Comparison of ENCODE assay signal across 11 mouse cellular contexts in genomic region chr6:87706246-87706645, GRCm38 (mm10). TPM values are rescaled to one million over a fixed set of nuclear protein-coding genes. Genes with fewer than 3 reads are reported as not detected.
A peak's percentile ranks its signal among the peaks of the same experiment; 100 is the strongest.
DNase-seq lines count a peak whose midpoint lies in the region; ATAC-seq and TF ChIP-seq lines count a peak whose summit lies in the region.
"Had no signal": no experiment of that assay in that cellular context is flagged by ENCODE, and none has a peak within 500 bp of the region (broad histone marks: within the 10 kb centered on the region; RNA-seq: fewer than 3 reads in every experiment).

No protein-coding gene starts in this region.

- DNase-seq in heart, postnatal 0 days (ENCODE audit: low spot score), result no peak
- DNase-seq in heart, embryonic 10.5 days (ENCODE audit: low spot score), result no peak
- DNase-seq in thymus, postnatal 4 days, result peak; percentile 15
- no peak for DNase-seq in thymus, postnatal 25 days
- peak; percentile 37 for DNase-seq in embryo, embryonic 10 days (ENCODE audit: low spot score)
- peak; percentile 2 for DNase-seq in telencephalon, adult 2 months (ENCODE audit: low read depth, low spot score)
- no peak for DNase-seq in MN1 (ENCODE audit: low spot score)
- DNase-seq in urinary bladder, adult 2 months (ENCODE audit: low spot score), result no peak
- DNase-seq: left cerebral cortex, postnatal 4 days; thymus, adult 2 months had no signal

- TF ChIP-seq EP300 in heart, postnatal 0 days (IDR thresholded peaks at IDR 0.05; ENCODE audit: low read depth), result no peak

- H3K4me3 ChIP-seq in heart, postnatal 0 days (ENCODE audit: low read depth, low read length), result no peak overlapping the region
- no peak overlapping the region for H3K4me3 ChIP-seq in heart, embryonic 10.5 days
- H3K4me3 ChIP-seq: neural tube, embryonic 12.5 days had no signal

- no peak for ATAC-seq in heart, postnatal 0 days (ENCODE audit: insufficient read depth, low read depth)

- no peak overlapping the region for H3K9ac ChIP-seq in heart, postnatal 0 days (replicated peaks; ENCODE audit: low read depth, low read length)
- H3K9ac ChIP-seq: neural tube, embryonic 12.5 days had no signal

- H3K27me3 ChIP-seq in heart, postnatal 0 days (ENCODE audit: control insufficient read depth, insufficient read depth, low read length), result no peaks in the 10 kb centered on the region
- H3K27me3 ChIP-seq in heart, embryonic 10.5 days (ENCODE audit: insufficient read depth, poor library complexity, severe bottlenecking), result 0 out of 2 replicates have a peak, but pooled peaks cover 14% of the 10 kb centered on the region
- H3K27me3 ChIP-seq: neural tube, embryonic 12.5 days had no signal

- 38% methylated on average over 3 of the region's 3 CpGs for WGBS in heart, postnatal 0 days
- 45% methylated on average over 3 of the region's 3 CpGs for WGBS in heart, embryonic 10.5 days

- no peak overlapping the region for H3K27ac ChIP-seq in heart, postnatal 0 days (ENCODE audit: low read depth)
- H3K27ac ChIP-seq in heart, embryonic 10.5 days, result no peak overlapping the region
- H3K27ac ChIP-seq: neural tube, embryonic 12.5 days had no signal

- no peak overlapping the region for H3K4me2 ChIP-seq in heart, postnatal 0 days (ENCODE audit: low read depth, low read length)
- H3K4me2 ChIP-seq: neural tube, embryonic 12.5 days had no signal

- TF ChIP-seq CTCF in heart, postnatal 0 days (IDR thresholded peaks at IDR 0.05; ENCODE audit: low read depth), result peak; percentile 33; the same call in 1 of the 2 replicates

- H3K36me3 ChIP-seq in heart, postnatal 0 days (replicated peaks; ENCODE audit: control insufficient read depth, insufficient read depth, low read length), result no peaks in the 10 kb centered on the region
- H3K36me3 ChIP-seq in heart, embryonic 10.5 days, result no peaks in the 10 kb centered on the region
- H3K36me3 ChIP-seq: neural tube, embryonic 12.5 days had no signal

- H3K9me3 ChIP-seq in heart, postnatal 0 days (replicated peaks; ENCODE audit: control insufficient read depth, low read length), result no peaks in the 10 kb centered on the region
- H3K9me3 ChIP-seq in heart, embryonic 10.5 days, result no peaks in the 10 kb centered on the region
- H3K9me3 ChIP-seq: neural tube, embryonic 12.5 days had no signal

- H3K4me1 ChIP-seq in heart, postnatal 0 days (ENCODE audit: control insufficient read depth, insufficient read depth), result no peaks in the 10 kb centered on the region
- no peaks in the 10 kb centered on the region for H3K4me1 ChIP-seq in heart, embryonic 10.5 days
- H3K4me1 ChIP-seq: neural tube, embryonic 12.5 days had no signal

RNA-seq across cellular contexts. Expression of gene Efcc1, which starts 24.4 kb away (rescaled TPM):
- 0.77 TPM in 1 of 2 replicates, not detected in the other for total RNA-seq in heart, postnatal 0 days (2014; rRNA removed; ENCODE audit: low replicate concordance)
- polyA plus RNA-seq in heart, postnatal 0 days (2015; fragmentation: Nextera tagmentation; extraction: Ambion mirVana), result 0.62 and 0.75 TPM in 2 replicates
- polyA plus RNA-seq in heart, embryonic 10.5 days (2016; fragmentation: Nextera tagmentation; extraction: Ambion mirVana), result 0.21 and 0.25 TPM in 2 replicates
- polyA plus RNA-seq in urinary bladder, adult 2 months (2012; rRNA removed), result 3.9 and 6.0 TPM in 2 replicates

RNA-seq across cellular contexts. Expression of gene Aplf, which starts 34.3 kb away (rescaled TPM):
- total RNA-seq in heart, postnatal 0 days (2014; rRNA removed; ENCODE audit: low replicate concordance), result 1.6 and 2.0 TPM in 2 replicates
- 2.7 and 4.2 TPM in 2 replicates for polyA plus RNA-seq in heart, postnatal 0 days (2015; fragmentation: Nextera tagmentation; extraction: Ambion mirVana)
- polyA plus RNA-seq in heart, embryonic 10.5 days (2016; fragmentation: Nextera tagmentation; extraction: Ambion mirVana), result 11.6 and 12.3 TPM in 2 replicates
- 7.5 and 8.1 TPM in 2 replicates for polyA plus RNA-seq in urinary bladder, adult 2 months (2012; rRNA removed)

Comparison
In these comparisons a context has a peak if more than half of its experiments do, and no peak if none do; other contexts are left out.
1. DNase-seq: peak in thymus, postnatal 4 days (single experiment), embryo, embryonic 10 days (single experiment) and telencephalon, adult 2 months (single experiment); none in heart, postnatal 0 days (single experiment), heart, embryonic 10.5 days (single experiment), thymus, postnatal 25 days (single experiment), MN1 (single experiment) and urinary bladder, adult 2 months (single experiment).